Mouse (Mus musculus) embryonic facial prominence, embryonic 14.5 days (tissue): ENCODE measurements at regions not wholly inside any gene's neighbourhood (a gene's known extent, or its start where the extent isn't known, plus 50 kb on each side); places are given as distances from the start of the nearest gene placed in this dataset.

ENCODE experiments used
- ATAC-seq: fragments of 200-750 bp; cut with Nextera tagmentation; 2 replicates; pipeline ENCODE4 v1.8.0; 2017; ENCODE audit warnings: low read depth, moderate number of reproducible peaks, moderate TSS enrichment
- DNase-seq: peaks from one replicate; pipeline ENCODE4 v3.0.0-alpha.2; 2015; ENCODE audit warnings: low spot score
- H3K27ac ChIP-seq: fragments of 300-500 bp; sonication (generic); replicated peaks from 2 replicates; pipeline ENCODE4 v1.5.1; 2014; ENCODE audit warnings: low read depth, mild to moderate bottlenecking, low read length, moderate library complexity
- H3K27me3 ChIP-seq: fragments of 300-500 bp; sonication (generic); replicated peaks from 2 replicates; pipeline ENCODE4 v1.6.1; 2014; ENCODE audit warnings: low read length; ENCODE audit not compliant: control insufficient read depth, insufficient read depth
- H3K36me3 ChIP-seq: fragments of 300-500 bp; sonication (generic); 2 replicates; pipeline ENCODE4 v1.6.1; 2014; ENCODE audit warnings: low read length, mixed read lengths; ENCODE audit not compliant: control insufficient read depth, insufficient read depth
- H3K4me1 ChIP-seq: fragments of 300-500 bp; sonication (generic); 2 replicates; pipeline ENCODE4 v1.6.1; 2014; ENCODE audit warnings: antibody characterized with exemption, low read length; ENCODE audit not compliant: control insufficient read depth, insufficient read depth
- H3K4me2 ChIP-seq: fragments of 300-500 bp; sonication (generic); 2 replicates; pipeline ENCODE4 v1.6.1; 2014; ENCODE audit warnings: low read depth, mild to moderate bottlenecking, low read length, moderate library complexity, mixed read lengths
- H3K4me3 ChIP-seq: fragments of 300-500 bp; sonication (generic); 2 replicates; pipeline ENCODE4 v1.5.1; 2014; ENCODE audit warnings: low read depth, mild to moderate bottlenecking, low read length
- H3K9ac ChIP-seq: fragments of 300-500 bp; sonication (generic); 2 replicates; pipeline ENCODE4 v1.6.1; 2014; ENCODE audit warnings: low read depth, mild to moderate bottlenecking, low read length, moderate library complexity, mixed read lengths
- H3K9me3 ChIP-seq: fragments of 300-500 bp; sonication (generic); 2 replicates; pipeline ENCODE4 v1.6.1; 2016; ENCODE audit warnings: low read length; ENCODE audit not compliant: control insufficient read depth
- WGBS: fragments of 180-500 bp; shearing (Covaris S2); extraction: QIAGEN DNeasy Blood & Tissue Kit; methylation state at CpG from one replicate; pipeline ENCODE4 v1.1.7; 2014; 5-methylcytosine and 5-hydroxymethylcytosine counted together

DNA sequence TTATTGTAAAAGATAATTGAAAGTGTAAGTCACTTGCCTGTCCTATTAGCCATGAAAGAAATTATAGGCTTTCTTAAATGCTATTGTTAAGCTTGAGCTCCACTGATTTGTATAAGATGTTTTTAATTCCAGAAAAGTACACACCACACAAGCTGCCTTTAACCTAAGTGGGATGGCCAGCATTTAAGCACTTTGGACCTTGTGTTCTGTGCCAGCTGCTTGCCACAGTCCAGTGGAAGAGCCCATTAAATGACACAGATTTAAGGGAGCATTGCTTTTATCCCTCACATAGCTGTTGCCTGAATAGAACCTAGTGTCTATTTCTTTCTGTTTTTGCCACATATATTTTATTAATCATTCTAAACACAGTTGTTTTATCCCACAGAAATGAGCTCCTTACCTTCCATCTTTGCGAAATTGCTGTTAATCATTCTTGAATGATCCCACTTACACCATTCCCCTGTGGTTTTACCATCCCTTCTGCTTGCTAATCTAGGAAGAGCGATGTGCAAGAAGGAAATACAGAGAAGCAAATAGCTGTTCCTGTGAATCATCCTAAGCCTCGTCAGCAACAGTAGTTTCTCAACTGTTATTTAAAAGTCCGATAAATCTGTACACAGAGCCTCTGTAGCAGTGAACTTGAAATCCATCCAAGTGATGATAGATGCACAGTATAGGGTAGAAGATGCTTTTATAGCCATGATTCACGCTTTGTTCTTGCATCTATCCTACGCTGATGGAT, 57.9 kb upstream of the Samsn1 start:
- Histone ChIP-seq H3K27me3 (no peaks in the 10 kb centered on the region), H3K36me3 (no peaks in the 10 kb centered on the region), H3K4me3 (no peak overlapping the region), H3K9me3 (no peaks in the 10 kb centered on the region), H3K4me1 (no peaks in the 10 kb centered on the region), H3K9ac (no peak overlapping the region), H3K27ac (no peak overlapping the region), H3K4me2 (no peak overlapping the region)
- 85% methylated on average over 6 of the region's 6 CpGs for WGBS
- no peak for ATAC-seq
- DNase-seq: no peak

DNA sequence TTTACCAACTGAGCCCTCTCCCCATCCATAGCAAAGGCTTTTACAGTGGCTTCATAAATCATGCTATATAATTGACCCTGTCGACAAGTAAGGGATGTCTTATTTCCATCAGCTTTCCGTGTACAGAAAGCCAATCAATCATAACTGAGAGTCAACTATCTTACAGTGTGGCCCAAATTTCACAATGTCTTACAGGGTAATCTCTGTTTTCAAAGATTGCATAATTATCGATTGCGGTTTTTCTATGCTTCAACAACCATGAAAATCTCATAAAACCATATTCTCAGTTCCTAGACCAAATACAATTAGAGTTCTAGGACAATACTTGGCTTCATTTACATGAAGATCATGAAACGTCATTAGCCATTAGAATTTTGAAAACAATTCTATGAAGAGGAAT, 56.1 kb upstream of the Samsn1 start:
- H3K9me3 ChIP-seq: no peaks in the 10 kb centered on the region
- H3K27me3 ChIP-seq: no peaks in the 10 kb centered on the region
- 80% methylated on average over 5 of the region's 5 CpGs for WGBS
- no peak overlapping the region for H3K4me3 ChIP-seq
- no peak for ATAC-seq
- no peak overlapping the region for H3K27ac ChIP-seq
- H3K9ac ChIP-seq: no peak overlapping the region
- no peak for DNase-seq
- H3K4me1 ChIP-seq: no peaks in the 10 kb centered on the region
- no peaks in the 10 kb centered on the region for H3K36me3 ChIP-seq
- no peak overlapping the region for H3K4me2 ChIP-seq

DNA sequence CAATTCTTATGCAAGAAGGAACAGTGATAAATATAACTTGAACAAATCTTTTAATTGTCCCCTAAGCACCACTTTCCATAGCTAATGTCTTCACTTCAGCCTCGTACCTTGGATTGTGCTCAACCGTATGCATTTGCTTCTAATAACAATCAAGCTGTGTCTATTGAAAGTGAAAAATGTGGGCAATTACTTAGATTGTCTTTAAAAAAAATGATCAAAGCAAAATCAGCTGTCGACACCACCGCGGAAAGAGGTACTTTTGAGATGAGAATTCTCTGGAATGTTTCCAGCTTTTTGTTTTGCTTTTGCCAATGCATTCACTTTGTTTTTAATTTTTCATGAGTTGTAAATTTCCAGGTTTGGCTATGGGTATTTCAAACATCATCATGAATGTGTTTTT, 54.1 kb upstream of the Samsn1 start:
- H3K27ac ChIP-seq: no peak overlapping the region
- DNase-seq: peak; percentile 15
- no peaks in the 10 kb centered on the region for H3K27me3 ChIP-seq
- no peaks in the 10 kb centered on the region for H3K36me3 ChIP-seq
- H3K4me2 ChIP-seq: no peak overlapping the region
- H3K4me1 ChIP-seq: no peaks in the 10 kb centered on the region
- no peak overlapping the region for H3K9ac ChIP-seq
- no peak overlapping the region for H3K4me3 ChIP-seq
- no peaks in the 10 kb centered on the region for H3K9me3 ChIP-seq
- 43% methylated on average over 5 of the region's 5 CpGs for WGBS
- no peak for ATAC-seq
